ENCODE assay signal across 13 mouse cellular contexts in the genomic region with DNA sequence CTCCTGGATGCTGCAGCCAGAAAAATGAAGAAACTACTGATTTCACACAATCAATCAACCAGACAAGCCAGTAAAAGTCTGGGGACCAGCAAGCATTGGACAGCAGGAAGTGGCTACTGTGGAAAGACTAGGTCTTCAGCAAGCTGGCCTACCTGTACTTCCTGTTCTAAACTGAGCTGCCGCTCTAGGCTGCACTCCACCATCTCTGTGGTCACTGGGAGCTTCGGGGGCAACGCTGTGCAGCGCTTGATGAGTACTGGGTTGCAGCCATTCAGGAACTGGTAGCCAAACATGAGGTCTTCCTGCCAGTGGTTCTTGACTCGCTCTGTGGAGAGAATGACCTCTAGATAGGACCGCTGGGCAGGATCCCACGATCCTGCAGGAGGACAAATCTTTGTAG.
"Had no signal": no experiment of that assay in that cellular context is flagged by ENCODE, and none has a peak within 500 bp of the region (broad histone marks: within the 10 kb centered on the region; RNA-seq: fewer than 3 reads in every experiment).

No protein-coding gene starts in this region.

- H3K36me3 ChIP-seq: midbrain, embryonic 12.5 days; midbrain, embryonic 15.5 days; neural tube, embryonic 12.5 days; neural tube, embryonic 15.5 days had no signal

- H3K9ac ChIP-seq: liver, embryonic 14.5 days; liver, postnatal 0 days; lung, embryonic 14.5 days; midbrain, embryonic 12.5 days; midbrain, embryonic 15.5 days; neural tube, embryonic 12.5 days; neural tube, embryonic 15.5 days had no signal

- H3K27me3 ChIP-seq: midbrain, embryonic 12.5 days; midbrain, embryonic 15.5 days; neural tube, embryonic 12.5 days; neural tube, embryonic 15.5 days had no signal

- DNase-seq: liver, postnatal 0 days; thymus, postnatal 25 days had no signal

- H3K9me3 ChIP-seq: midbrain, embryonic 12.5 days; midbrain, embryonic 15.5 days; neural tube, embryonic 12.5 days; neural tube, embryonic 15.5 days had no signal

- ATAC-seq: intestine, postnatal 0 days; liver, postnatal 0 days; lung, postnatal 0 days; midbrain, embryonic 15.5 days had no signal

- H3K4me2 ChIP-seq: lung, embryonic 14.5 days; midbrain, embryonic 12.5 days; midbrain, embryonic 15.5 days; neural tube, embryonic 12.5 days; neural tube, embryonic 15.5 days had no signal

- H3K27ac ChIP-seq: kidney, postnatal 0 days; left cerebral cortex, adult 2 months; liver, embryonic 14.5 days; macrophage; midbrain, embryonic 12.5 days; midbrain, embryonic 15.5 days; neural tube, embryonic 12.5 days; neural tube, embryonic 15.5 days had no signal

- H3K4me3 ChIP-seq: left cerebral cortex, adult 2 months; midbrain, embryonic 12.5 days; midbrain, embryonic 15.5 days; neural tube, embryonic 12.5 days; neural tube, embryonic 15.5 days had no signal

- H3K4me1 ChIP-seq: midbrain, embryonic 12.5 days; midbrain, embryonic 15.5 days; neural tube, embryonic 15.5 days had no signal
